Mouse (Mus musculus): ENCODE measurements at regions not wholly inside any gene's neighbourhood (a gene's known extent, or its start where the extent isn't known, plus 50 kb on each side); places are given as distances from the start of the nearest gene placed in this dataset.

DNA sequence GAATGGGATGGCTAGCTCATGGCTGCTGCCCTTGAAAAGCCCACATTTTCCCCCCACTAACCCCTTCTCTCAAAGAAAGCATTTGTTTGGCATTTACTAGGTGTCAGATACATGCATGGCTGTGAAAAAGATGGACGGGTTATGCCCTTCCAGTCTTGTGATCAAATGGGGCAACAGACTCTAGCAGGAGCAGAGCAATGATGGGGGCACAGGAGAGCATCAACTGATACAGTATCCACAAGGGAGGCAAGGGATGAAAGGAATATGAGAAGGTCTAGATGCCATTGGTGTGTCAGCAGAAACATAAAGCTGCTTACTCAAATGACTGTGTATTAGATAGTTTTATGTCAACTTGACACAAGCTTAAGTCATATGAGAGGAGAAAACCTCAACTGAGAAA is 315.9 kb downstream of the Mycn start:
- TF ChIP-seq CTCF (IDR thresholded peaks at IDR 0.05; ENCODE audit: borderline replicate concordance, insufficient read depth, low read depth, low read length) = no peak
- no peak for TF ChIP-seq POLR2A (IDR thresholded peaks at IDR 0.05; ENCODE audit: borderline replicate concordance, insufficient read depth, low read length)

All from cerebellum, adult 2 months (tissue).